Mouse (Mus musculus): ENCODE results near the gene Gm7358. TPM values are rescaled to one million over a fixed set of nuclear protein-coding genes. Genes with fewer than 3 reads are reported as not detected.
"Not testable (repeated sequence)": the region's sequence is repeated elsewhere in the genome, so short reads cannot be mapped to it uniquely, and the experiment has no call there.

The Gm7358 gene
- not detected in 2 replicates for polyA plus RNA-seq (2014; fragmentation: Nextera tagmentation; extraction: Ambion mirVana)

DNA sequence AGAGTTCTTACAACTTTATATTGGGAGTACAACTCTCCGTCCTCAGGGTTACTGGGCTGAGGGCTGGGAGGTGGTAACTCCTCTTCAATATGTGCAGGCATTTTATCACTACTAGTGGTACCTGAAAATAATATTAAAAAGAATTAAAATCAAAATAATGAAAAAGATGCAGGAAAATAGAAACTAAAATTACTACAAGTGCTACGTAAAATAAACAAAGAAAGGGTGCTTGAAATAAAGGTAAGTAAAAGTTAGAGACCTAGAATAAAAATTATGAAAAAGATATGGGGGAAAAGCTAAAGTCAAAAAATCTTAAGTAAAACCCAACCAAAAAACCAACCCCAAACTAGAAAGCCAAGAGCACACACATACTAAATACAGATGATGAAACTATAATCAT lies at the start of gene Gm7358:
Gm7358 (minus strand) TSS at position 101 of the 400 bp plus-strand sequence.
- WGBS, result no CpG with 5 or more reads among the region's 2 CpGs
- H3K27ac ChIP-seq (ENCODE audit: low read depth, low read length); H3K9ac ChIP-seq (ENCODE audit: low read length); H3K36me3 ChIP-seq (ENCODE audit: control insufficient read depth, insufficient read depth, low read length); H3K4me3 ChIP-seq (ENCODE audit: low read depth, low read length); H3K9me3 ChIP-seq (ENCODE audit: control insufficient read depth, low read length); H3K27me3 ChIP-seq (ENCODE audit: control insufficient read depth, insufficient read depth, low read length); ATAC-seq (ENCODE audit: low FRiP score); H3K4me2 ChIP-seq; H3K4me1 ChIP-seq (ENCODE audit: control insufficient read depth, insufficient read depth, low read length); DNase-seq (ENCODE audit: low spot score, missing footprints): not testable (repeated sequence)

DNA sequence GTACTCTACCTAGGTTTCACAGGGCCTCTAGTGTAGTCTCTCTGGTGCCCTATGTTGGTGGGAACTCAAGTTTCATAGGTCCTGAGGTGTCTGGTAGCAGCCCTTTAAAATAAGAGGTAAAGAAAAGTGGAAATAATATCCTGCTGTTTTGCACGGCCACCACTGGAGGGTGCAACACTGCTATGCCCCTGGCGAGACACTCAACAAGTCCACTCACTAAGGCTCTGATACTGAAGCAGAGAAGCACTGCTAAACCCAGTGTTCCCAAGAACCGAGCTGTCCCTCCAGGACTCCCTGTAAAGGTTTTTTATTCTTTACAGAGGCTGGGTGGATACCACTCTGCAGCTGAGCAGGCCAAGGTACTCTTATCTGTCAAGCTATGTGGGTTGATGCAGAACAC lies 43.7 kb upstream of the Gm7358 start:
- WGBS, result 38% methylated on average over 3 of the region's 3 CpGs
- not testable (repeated sequence) for DNase-seq (ENCODE audit: low spot score, missing footprints); H3K36me3 ChIP-seq (ENCODE audit: control insufficient read depth, insufficient read depth, low read length)

DNA sequence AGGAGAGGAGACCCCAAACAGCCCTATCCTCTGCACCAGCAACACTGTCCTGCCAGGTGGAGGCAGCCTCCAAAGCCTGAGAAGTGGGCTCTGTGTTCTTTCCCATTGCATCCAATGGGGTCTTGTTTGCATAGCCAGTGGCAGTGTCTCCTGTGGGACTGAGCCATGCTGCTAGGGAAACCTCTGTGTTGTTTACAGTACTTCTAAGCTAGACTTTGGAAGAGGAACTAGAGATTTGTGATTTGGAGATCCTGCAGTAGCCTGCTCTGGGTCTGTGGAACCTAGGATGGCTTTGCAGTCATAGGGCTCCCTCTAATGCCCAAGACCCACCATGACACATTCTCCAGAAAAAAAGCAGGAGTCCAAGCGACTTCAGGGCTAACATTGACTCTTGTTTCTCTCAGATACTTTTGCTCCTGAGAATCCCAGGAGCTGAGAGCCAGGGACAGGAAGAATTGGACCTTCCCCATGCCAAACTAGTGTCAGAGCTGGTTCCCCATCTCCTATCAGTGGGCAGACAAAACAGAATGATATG lies 42.2 kb upstream of the Gm7358 start:
- 20% methylated on average over 1 of the region's 1 CpGs for WGBS
- H3K9me3 ChIP-seq (ENCODE audit: control insufficient read depth, low read length); DNase-seq (ENCODE audit: low spot score, missing footprints); H3K4me3 ChIP-seq (ENCODE audit: low read depth, low read length); H3K36me3 ChIP-seq (ENCODE audit: control insufficient read depth, insufficient read depth, low read length); H3K4me2 ChIP-seq; H3K9ac ChIP-seq (ENCODE audit: low read length); H3K4me1 ChIP-seq (ENCODE audit: control insufficient read depth, insufficient read depth, low read length); H3K27me3 ChIP-seq (ENCODE audit: control insufficient read depth, insufficient read depth, low read length); H3K27ac ChIP-seq (ENCODE audit: low read depth, low read length); ATAC-seq (ENCODE audit: low FRiP score): not testable (repeated sequence)

More for the DNA sequence above, 43.7 kb upstream of the Gm7358 start:
- H3K27me3 ChIP-seq (ENCODE audit: control insufficient read depth, insufficient read depth, low read length); H3K4me1 ChIP-seq (ENCODE audit: control insufficient read depth, insufficient read depth, low read length); H3K27ac ChIP-seq (ENCODE audit: low read depth, low read length); H3K9me3 ChIP-seq (ENCODE audit: control insufficient read depth, low read length); H3K4me3 ChIP-seq (ENCODE audit: low read depth, low read length); H3K9ac ChIP-seq (ENCODE audit: low read length); ATAC-seq (ENCODE audit: low FRiP score); H3K4me2 ChIP-seq: not testable (repeated sequence)

DNA sequence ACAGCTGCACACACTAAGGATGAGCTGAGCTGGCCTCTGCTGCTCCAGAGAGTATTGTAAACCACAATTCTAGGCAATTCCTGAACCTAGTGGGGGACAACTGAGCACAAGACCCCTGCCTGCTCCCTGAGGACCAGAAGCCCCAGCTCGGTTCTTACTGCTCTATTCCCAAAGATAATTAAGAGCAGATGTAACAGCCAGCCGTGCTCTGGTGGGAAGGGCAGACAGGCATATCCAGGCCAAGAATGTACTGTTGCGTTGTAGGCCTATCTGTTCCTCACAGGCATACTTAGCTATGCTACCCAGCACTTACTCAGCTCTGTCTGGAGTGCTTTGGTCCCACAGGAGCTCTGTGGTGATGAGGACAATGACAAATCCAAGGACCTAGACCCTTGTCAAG lies 40.6 kb upstream of the Gm7358 start:
- not testable (repeated sequence) for H3K4me3 ChIP-seq (ENCODE audit: low read depth, low read length); H3K27me3 ChIP-seq (ENCODE audit: control insufficient read depth, insufficient read depth, low read length); DNase-seq (ENCODE audit: low spot score, missing footprints); H3K27ac ChIP-seq (ENCODE audit: low read depth, low read length); H3K4me2 ChIP-seq; H3K36me3 ChIP-seq (ENCODE audit: control insufficient read depth, insufficient read depth, low read length); H3K4me1 ChIP-seq (ENCODE audit: control insufficient read depth, insufficient read depth, low read length); ATAC-seq (ENCODE audit: low FRiP score); H3K9ac ChIP-seq (ENCODE audit: low read length); H3K9me3 ChIP-seq (ENCODE audit: control insufficient read depth, low read length)
- 54% methylated on average over 3 of the region's 3 CpGs for WGBS

DNA sequence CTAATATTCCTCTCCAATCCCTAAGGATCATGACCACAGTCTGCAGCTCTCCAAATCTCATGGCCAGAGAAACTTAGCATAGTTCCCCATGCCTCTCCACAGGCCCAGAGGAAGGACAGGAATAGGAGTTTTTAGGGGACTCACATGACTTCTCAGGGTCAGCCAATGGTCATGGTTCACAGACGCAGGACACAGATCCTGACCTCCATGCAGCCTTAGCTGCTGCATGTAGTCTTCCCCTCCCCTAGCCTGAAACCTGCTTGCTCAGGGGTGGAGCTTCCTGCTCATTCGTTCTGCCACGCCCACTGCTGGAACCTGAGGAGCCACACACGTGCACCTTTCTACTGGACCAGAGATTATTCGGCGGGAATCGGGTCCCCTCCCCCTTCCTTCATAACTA lies 34.8 kb upstream of the Gm7358 start:
- not testable (repeated sequence) for H3K9me3 ChIP-seq (ENCODE audit: control insufficient read depth, low read length); H3K4me2 ChIP-seq; H3K9ac ChIP-seq (ENCODE audit: low read length); H3K27me3 ChIP-seq (ENCODE audit: control insufficient read depth, insufficient read depth, low read length); H3K36me3 ChIP-seq (ENCODE audit: control insufficient read depth, insufficient read depth, low read length); H3K4me1 ChIP-seq (ENCODE audit: control insufficient read depth, insufficient read depth, low read length); ATAC-seq (ENCODE audit: low FRiP score); H3K4me3 ChIP-seq (ENCODE audit: low read depth, low read length); H3K27ac ChIP-seq (ENCODE audit: low read depth, low read length); DNase-seq (ENCODE audit: low spot score, missing footprints)
- WGBS, result 67% methylated on average over 1 of the region's 7 CpGs

DNA sequence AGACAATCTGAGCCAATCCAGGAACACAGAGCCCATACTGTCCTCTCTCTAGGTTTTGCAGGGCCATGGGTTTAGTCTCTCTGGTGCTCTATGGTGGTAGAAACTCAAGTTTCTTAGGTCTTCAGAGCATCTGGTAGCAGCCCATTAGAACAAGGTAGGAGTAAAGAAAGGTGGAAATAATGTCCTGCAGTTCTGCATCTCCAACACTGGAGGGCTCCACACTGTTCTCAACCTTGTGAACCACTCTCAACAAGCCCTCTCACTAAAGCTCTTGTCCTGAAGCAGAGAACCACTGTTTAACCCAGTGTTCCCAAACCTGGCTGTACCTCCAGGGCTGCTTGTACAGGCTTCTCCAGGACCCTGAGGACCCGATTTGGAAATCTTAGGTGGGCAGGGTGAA lies 27.3 kb upstream of the Gm7358 start:
- DNase-seq (ENCODE audit: low spot score, missing footprints), result peak; percentile 81
- ATAC-seq (ENCODE audit: low FRiP score), result not testable (repeated sequence)
- WGBS, result no CpG with 5 or more reads among the region's 1 CpGs

DNA sequence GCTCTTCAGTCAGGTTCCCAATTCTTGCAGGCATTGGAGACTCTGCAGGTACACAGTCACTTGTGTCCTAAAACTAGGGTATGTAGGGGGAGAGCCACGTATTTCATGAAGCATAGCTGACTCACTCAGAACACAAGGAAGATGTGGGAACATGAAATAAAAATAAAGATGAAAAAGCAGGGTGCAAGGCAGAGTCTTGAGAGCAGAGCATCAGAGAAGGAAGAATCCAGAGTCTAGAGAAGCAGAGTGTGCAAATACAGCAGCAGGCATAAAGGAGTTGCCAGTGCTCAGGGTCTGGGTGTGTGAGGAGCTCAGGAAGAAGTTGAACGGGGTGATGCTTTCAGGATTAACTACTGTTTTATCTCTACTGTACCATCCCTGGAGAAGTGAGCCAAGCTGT lies 17.5 kb downstream of the Gm7358 start:
- H3K9ac ChIP-seq (ENCODE audit: low read length); ATAC-seq (ENCODE audit: low FRiP score); H3K9me3 ChIP-seq (ENCODE audit: control insufficient read depth, low read length); H3K27me3 ChIP-seq (ENCODE audit: control insufficient read depth, insufficient read depth, low read length); H3K4me3 ChIP-seq (ENCODE audit: low read depth, low read length); DNase-seq (ENCODE audit: low spot score, missing footprints); H3K27ac ChIP-seq (ENCODE audit: low read depth, low read length); H3K36me3 ChIP-seq (ENCODE audit: control insufficient read depth, insufficient read depth, low read length); H3K4me1 ChIP-seq (ENCODE audit: control insufficient read depth, insufficient read depth, low read length); H3K4me2 ChIP-seq: not testable (repeated sequence)
- WGBS, result 91% methylated on average over 1 of the region's 2 CpGs

More for the DNA sequence above, 27.3 kb upstream of the Gm7358 start:
- not testable (repeated sequence) for H3K4me1 ChIP-seq (ENCODE audit: control insufficient read depth, insufficient read depth, low read length); H3K36me3 ChIP-seq (ENCODE audit: control insufficient read depth, insufficient read depth, low read length); H3K9me3 ChIP-seq (ENCODE audit: control insufficient read depth, low read length); H3K9ac ChIP-seq (ENCODE audit: low read length); H3K4me3 ChIP-seq (ENCODE audit: low read depth, low read length); H3K4me2 ChIP-seq; H3K27me3 ChIP-seq (ENCODE audit: control insufficient read depth, insufficient read depth, low read length); H3K27ac ChIP-seq (ENCODE audit: low read depth, low read length)

DNA sequence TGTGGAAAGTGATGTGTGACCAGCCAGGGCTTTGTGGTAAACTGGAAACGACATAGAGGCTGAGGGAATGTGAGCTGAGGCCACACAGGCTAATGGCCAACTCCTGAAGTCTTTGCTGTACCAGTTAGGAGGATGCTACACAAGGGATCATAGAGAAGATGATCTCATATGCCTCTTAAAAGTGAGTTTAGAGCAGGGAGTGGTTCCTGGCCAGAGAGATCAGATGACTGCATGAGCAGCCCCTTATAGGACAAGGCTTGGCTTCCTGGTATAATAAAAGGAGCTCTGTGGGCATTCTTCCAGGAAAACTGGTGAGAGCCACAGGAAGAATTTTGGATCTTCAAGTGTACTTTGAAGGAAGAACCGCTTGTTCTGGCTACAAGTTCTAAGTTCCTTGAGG lies 22.3 kb downstream of the Gm7358 start:
- H3K4me3 ChIP-seq (ENCODE audit: low read depth, low read length); ATAC-seq (ENCODE audit: low FRiP score); H3K27ac ChIP-seq (ENCODE audit: low read depth, low read length); H3K9me3 ChIP-seq (ENCODE audit: control insufficient read depth, low read length); H3K36me3 ChIP-seq (ENCODE audit: control insufficient read depth, insufficient read depth, low read length); H3K4me2 ChIP-seq; H3K9ac ChIP-seq (ENCODE audit: low read length); DNase-seq (ENCODE audit: low spot score, missing footprints); H3K4me1 ChIP-seq (ENCODE audit: control insufficient read depth, insufficient read depth, low read length); H3K27me3 ChIP-seq (ENCODE audit: control insufficient read depth, insufficient read depth, low read length): not testable (repeated sequence)
- WGBS, result 50% methylated on average over 1 of the region's 2 CpGs

DNA sequence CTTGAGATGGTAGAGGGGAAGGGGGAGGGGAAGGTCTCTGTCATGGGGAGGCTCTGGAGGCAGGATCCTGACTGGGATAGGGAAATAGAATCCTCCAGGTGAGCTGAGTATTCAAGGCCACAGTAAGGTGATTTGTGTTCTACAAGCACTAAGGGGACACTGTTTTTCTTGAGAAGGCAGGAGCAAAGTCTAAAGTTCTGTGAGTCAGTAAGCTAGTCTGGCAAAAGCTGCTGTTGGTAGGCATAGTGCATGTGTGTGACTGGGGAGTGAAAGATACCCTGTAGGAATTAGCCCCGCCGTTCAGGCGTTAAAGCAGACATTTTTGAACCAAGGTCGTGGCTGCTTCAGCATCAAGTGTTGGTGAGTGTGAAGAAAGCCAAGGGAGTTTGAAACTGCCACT lies 23.2 kb downstream of the Gm7358 start:
- H3K36me3 ChIP-seq (ENCODE audit: control insufficient read depth, insufficient read depth, low read length); H3K4me1 ChIP-seq (ENCODE audit: control insufficient read depth, insufficient read depth, low read length); H3K27me3 ChIP-seq (ENCODE audit: control insufficient read depth, insufficient read depth, low read length); H3K9ac ChIP-seq (ENCODE audit: low read length); H3K4me3 ChIP-seq (ENCODE audit: low read depth, low read length); ATAC-seq (ENCODE audit: low FRiP score); H3K27ac ChIP-seq (ENCODE audit: low read depth, low read length); H3K9me3 ChIP-seq (ENCODE audit: control insufficient read depth, low read length); DNase-seq (ENCODE audit: low spot score, missing footprints); H3K4me2 ChIP-seq: not testable (repeated sequence)
- 89% methylated on average over 4 of the region's 4 CpGs for WGBS

Data from midbrain, embryonic 11.5 days (tissue).